Mouse (Mus musculus): ENCODE data around the gene Vash2. TPM values are rescaled to one million over a fixed set of nuclear protein-coding genes. Genes with fewer than 3 reads are reported as not detected.
"Not testable (repeated sequence)": the region's sequence is repeated elsewhere in the genome, so short reads cannot be mapped to it uniquely, and the experiment has no call there.

Gene Vash2
- polyA plus RNA-seq, 1 experiment, result 0.22 TPM

DNA sequence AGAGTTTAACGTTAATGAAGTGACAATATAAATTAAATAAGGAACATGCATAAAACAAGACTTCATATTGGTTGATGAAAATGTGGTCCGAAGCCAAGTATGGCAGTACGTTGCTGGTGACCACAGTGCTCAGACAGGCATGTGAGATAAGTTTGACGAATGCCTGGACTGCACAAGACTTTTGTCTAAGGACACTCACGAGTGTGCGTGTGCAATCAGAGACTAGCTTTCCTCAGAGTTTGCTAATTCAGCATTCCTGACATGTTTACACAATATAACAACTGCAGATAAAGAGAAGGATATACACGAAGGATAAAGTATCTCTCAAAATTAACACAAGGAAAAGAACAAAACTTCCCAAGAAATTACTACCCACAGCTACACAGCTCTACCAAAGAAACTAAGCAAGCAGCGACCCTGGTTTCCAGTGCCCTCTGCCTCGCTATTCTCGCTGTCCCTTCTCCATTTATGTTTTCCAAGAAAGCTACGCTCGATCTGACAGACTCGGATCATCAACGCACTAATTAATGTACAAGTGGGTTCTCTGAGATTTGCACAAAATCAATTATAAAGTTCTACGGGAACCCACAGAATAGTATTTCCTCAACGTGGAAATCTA is 51.2 kb downstream of the Vash2 start:
- H3K36me3 ChIP-seq (ENCODE audit: control insufficient read depth, insufficient read depth, low read length), result no peaks in the 10 kb centered on the region
- no peak for TF ChIP-seq POLR2A (IDR thresholded peaks at IDR 0.05; ENCODE audit: low read depth, low read length)
- TF ChIP-seq CTCF (conservative IDR thresholded peaks at IDR 0.05; ENCODE audit: insufficient read depth, insufficient read length, low read depth, low read length), result no peak
- H3K4me3 ChIP-seq (ENCODE audit: insufficient read depth, low read depth, low read length), result peak overlapping the region; percentile 99
- peaks cover 9% of the 10 kb centered on the region; the same call in 1 of the 2 replicates for H3K4me1 ChIP-seq (ENCODE audit: control insufficient read depth, insufficient read depth, low read length)
- peak overlapping the region; percentile 100 for H3K27ac ChIP-seq (ENCODE audit: insufficient read depth, low read depth, low read length)
- peak; percentile 13 for DNase-seq
- 7% methylated on average over 16 of the region's 16 CpGs for WGBS
- H3K27me3 ChIP-seq (replicated peaks; ENCODE audit: control insufficient read depth, insufficient read depth, low read length), result no peaks in the 10 kb centered on the region

DNA sequence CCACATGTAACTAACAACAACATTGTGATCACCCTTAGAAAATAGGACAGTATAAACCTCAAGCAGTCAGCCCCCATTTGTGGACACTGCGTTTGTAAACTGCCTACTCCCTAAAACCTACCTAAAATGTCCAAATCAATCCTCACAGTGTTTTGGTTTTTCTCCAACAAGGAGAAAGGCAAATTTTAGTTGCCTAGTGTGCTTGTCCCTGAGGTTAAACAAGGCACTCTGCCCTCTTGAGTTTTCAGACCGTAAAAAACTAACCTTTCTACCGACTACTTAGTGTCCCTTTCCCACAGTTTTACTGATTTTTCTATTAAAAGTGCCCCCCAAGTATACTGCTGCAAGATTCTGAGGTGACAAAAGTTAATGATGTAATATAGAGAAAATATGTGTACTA is 51.8 kb downstream of the Vash2 start:
- H3K4me3 ChIP-seq (ENCODE audit: insufficient read depth, low read depth, low read length), result no peak overlapping the region
- H3K27me3 ChIP-seq (replicated peaks; ENCODE audit: control insufficient read depth, insufficient read depth, low read length), result no peaks in the 10 kb centered on the region
- WGBS, result 65% methylated on average over 3 of the region's 3 CpGs
- no peak overlapping the region for H3K27ac ChIP-seq (ENCODE audit: insufficient read depth, low read depth, low read length)
- no peaks in the 10 kb centered on the region for H3K36me3 ChIP-seq (ENCODE audit: control insufficient read depth, insufficient read depth, low read length)
- no peak for TF ChIP-seq POLR2A (IDR thresholded peaks at IDR 0.05; ENCODE audit: low read depth, low read length)
- no peak for TF ChIP-seq CTCF (conservative IDR thresholded peaks at IDR 0.05; ENCODE audit: insufficient read depth, insufficient read length, low read depth, low read length)
- DNase-seq, result no peak
- H3K4me1 ChIP-seq (ENCODE audit: control insufficient read depth, insufficient read depth, low read length), result peaks cover 9% of the 10 kb centered on the region; the same call in 1 of the 2 replicates

DNA sequence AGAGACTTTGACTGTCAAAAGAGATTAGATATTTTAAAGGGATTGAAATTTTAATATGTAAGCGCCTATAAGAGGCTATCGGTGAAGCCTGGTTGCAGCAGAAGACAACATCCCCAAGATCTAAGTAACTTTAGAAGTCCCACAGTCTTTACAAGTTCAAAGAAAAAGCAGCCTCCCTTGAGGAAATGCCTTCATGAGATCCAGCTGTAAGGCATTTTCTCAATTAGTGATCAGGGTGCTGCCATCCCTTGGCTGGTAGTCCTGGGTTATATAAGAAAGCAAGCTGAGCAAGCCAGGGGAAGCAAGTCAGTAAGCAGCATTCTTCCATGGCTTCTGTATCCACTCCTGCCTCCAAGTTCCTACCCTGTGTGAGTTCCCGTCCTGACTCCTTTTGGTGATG is 54.3 kb downstream of the Vash2 start, which contains the start of gene Angel2:
Gene Angel2, plus strand, starts transcription at position 301 of the 400 bp plus-strand sequence.
- H3K27me3 ChIP-seq (replicated peaks; ENCODE audit: control insufficient read depth, insufficient read depth, low read length); H3K27ac ChIP-seq (ENCODE audit: insufficient read depth, low read depth, low read length); H3K4me1 ChIP-seq (ENCODE audit: control insufficient read depth, insufficient read depth, low read length); H3K4me3 ChIP-seq (ENCODE audit: insufficient read depth, low read depth, low read length); DNase-seq; H3K36me3 ChIP-seq (ENCODE audit: control insufficient read depth, insufficient read depth, low read length): not testable (repeated sequence)
- 85% methylated on average over 3 of the region's 3 CpGs for WGBS

GRCm38 (mm10) chr1:190919725-190920469 is 59.2 kb downstream of the Vash2 start:
- H3K27ac ChIP-seq (ENCODE audit: insufficient read depth, low read depth, low read length), result no peak overlapping the region
- WGBS, result 66% methylated on average over 8 of the region's 8 CpGs
- no peak for TF ChIP-seq CTCF (conservative IDR thresholded peaks at IDR 0.05; ENCODE audit: insufficient read depth, insufficient read length, low read depth, low read length)
- TF ChIP-seq POLR2A (IDR thresholded peaks at IDR 0.05; ENCODE audit: low read depth, low read length), result no peak

DNA sequence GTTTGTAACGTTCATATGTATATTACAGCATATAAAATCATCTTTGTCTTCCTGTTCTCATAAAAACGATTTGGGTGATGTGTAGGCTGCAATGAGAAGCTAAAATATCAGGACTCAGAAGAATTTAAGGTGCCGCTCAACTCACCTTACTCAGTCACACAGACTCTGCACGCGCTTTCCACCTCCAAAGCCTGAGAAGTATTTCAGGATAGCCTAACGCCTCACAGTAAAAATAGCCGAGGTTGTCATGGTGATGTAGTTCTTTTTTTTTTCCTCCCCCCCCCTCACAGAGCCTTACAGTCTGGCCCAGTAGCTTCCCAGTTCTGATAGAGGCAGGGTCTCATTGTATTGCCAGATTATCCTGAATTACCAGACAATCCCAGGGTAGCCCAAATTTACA is 60.2 kb downstream of the Vash2 start:
- no peak overlapping the region for H3K27ac ChIP-seq (ENCODE audit: insufficient read depth, low read depth, low read length)
- H3K4me3 ChIP-seq (ENCODE audit: insufficient read depth, low read depth, low read length), result no peak overlapping the region
- no peaks in the 10 kb centered on the region for H3K27me3 ChIP-seq (replicated peaks; ENCODE audit: control insufficient read depth, insufficient read depth, low read length)
- H3K36me3 ChIP-seq (ENCODE audit: control insufficient read depth, insufficient read depth, low read length), result no peaks in the 10 kb centered on the region
- WGBS, result 55% methylated on average over 7 of the region's 7 CpGs
- no peak for TF ChIP-seq POLR2A (IDR thresholded peaks at IDR 0.05; ENCODE audit: low read depth, low read length)
- no peak for TF ChIP-seq CTCF (conservative IDR thresholded peaks at IDR 0.05; ENCODE audit: insufficient read depth, insufficient read length, low read depth, low read length)
- DNase-seq, result no peak
- H3K4me1 ChIP-seq (ENCODE audit: control insufficient read depth, insufficient read depth, low read length), result no peaks in the 10 kb centered on the region

More at GRCm38 (mm10) chr1:190919725-190920469, 59.2 kb downstream of the Vash2 start:
- Histone ChIP-seq H3K4me3 (ENCODE audit: insufficient read depth, low read depth, low read length) (no peak overlapping the region), H3K36me3 (ENCODE audit: control insufficient read depth, insufficient read depth, low read length) (no peaks in the 10 kb centered on the region), H3K4me1 (ENCODE audit: control insufficient read depth, insufficient read depth, low read length) (no peaks in the 10 kb centered on the region), H3K27me3 (replicated peaks; ENCODE audit: control insufficient read depth, insufficient read depth, low read length) (no peaks in the 10 kb centered on the region)
- DNase-seq, result no peak

DNA sequence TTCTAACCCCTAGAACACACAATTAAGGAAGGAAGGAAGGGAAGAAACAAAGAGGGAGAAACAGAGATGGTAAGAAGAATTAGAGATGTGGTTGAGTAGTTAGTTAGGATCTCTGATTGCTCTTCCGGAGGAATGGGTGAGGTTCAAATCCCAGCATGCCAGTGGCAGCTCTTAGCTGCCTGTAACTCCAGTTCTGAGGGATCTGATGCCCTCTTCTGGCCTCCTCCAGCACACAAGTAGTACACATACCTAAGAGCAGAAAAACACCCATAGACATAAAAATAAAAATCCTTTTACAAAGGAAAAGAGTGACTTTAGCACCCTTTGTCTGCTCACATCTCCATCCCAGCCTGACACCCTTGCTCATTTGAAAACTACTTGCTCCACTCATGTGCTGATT is 66.5 kb downstream of the Vash2 start:
- Histone ChIP-seq H3K4me3 (ENCODE audit: insufficient read depth, low read depth, low read length) (no peak overlapping the region), H3K36me3 (ENCODE audit: control insufficient read depth, insufficient read depth, low read length) (no peaks in the 10 kb centered on the region), H3K27me3 (replicated peaks; ENCODE audit: control insufficient read depth, insufficient read depth, low read length) (no peaks in the 10 kb centered on the region), H3K4me1 (ENCODE audit: control insufficient read depth, insufficient read depth, low read length) (no peaks in the 10 kb centered on the region; the same call in 1 of the 2 replicates), H3K27ac (ENCODE audit: insufficient read depth, low read depth, low read length) (no peak overlapping the region)
- no peak for DNase-seq
- TF ChIP-seq POLR2A (IDR thresholded peaks at IDR 0.05; ENCODE audit: low read depth, low read length) (no peak), CTCF (conservative IDR thresholded peaks at IDR 0.05; ENCODE audit: insufficient read depth, insufficient read length, low read depth, low read length) (no peak)
- WGBS, result 42% methylated on average over 1 of the region's 1 CpGs

- H3K4me3 ChIP-seq (ENCODE audit: insufficient read depth, low read depth, low read length), result peak within 1 kb of the TSS; percentile 79
- WGBS, result under 1% methylated on average over 47 of the region's 47 CpGs
- no peaks in the 10 kb centered on the region for H3K36me3 ChIP-seq (ENCODE audit: control insufficient read depth, insufficient read depth, low read length)
- peak; percentile 87 for DNase-seq
- TF ChIP-seq CTCF (conservative IDR thresholded peaks at IDR 0.05; ENCODE audit: insufficient read depth, insufficient read length, low read depth, low read length) (no peak), POLR2A (IDR thresholded peaks at IDR 0.05; ENCODE audit: low read depth, low read length) (peak; percentile 70)
- H3K4me1 ChIP-seq (ENCODE audit: control insufficient read depth, insufficient read depth, low read length), result no peaks in the 10 kb centered on the region; the same call in 1 of the 2 replicates
- no peak within 1 kb of the TSS for H3K27ac ChIP-seq (ENCODE audit: insufficient read depth, low read depth, low read length)
- H3K27me3 ChIP-seq (replicated peaks; ENCODE audit: control insufficient read depth, insufficient read depth, low read length), result no peaks in the 10 kb centered on the region
Observed at GRCm38 (mm10) chr1:190911415-190912123, 67.5 kb downstream of the Vash2 start, which contains the start of gene Rps6kc1. Rps6kc1 (minus strand) TSS chr1:190911770.
